Mouse (Mus musculus): ENCODE results near the gene E4f1. TPM values are rescaled to one million over a fixed set of nuclear protein-coding genes. Genes with fewer than 3 reads are reported as not detected.

Gene E4f1
- polyA plus RNA-seq (2012; rRNA removed): 50.4 and 59.4 TPM in 2 replicates

DNA sequence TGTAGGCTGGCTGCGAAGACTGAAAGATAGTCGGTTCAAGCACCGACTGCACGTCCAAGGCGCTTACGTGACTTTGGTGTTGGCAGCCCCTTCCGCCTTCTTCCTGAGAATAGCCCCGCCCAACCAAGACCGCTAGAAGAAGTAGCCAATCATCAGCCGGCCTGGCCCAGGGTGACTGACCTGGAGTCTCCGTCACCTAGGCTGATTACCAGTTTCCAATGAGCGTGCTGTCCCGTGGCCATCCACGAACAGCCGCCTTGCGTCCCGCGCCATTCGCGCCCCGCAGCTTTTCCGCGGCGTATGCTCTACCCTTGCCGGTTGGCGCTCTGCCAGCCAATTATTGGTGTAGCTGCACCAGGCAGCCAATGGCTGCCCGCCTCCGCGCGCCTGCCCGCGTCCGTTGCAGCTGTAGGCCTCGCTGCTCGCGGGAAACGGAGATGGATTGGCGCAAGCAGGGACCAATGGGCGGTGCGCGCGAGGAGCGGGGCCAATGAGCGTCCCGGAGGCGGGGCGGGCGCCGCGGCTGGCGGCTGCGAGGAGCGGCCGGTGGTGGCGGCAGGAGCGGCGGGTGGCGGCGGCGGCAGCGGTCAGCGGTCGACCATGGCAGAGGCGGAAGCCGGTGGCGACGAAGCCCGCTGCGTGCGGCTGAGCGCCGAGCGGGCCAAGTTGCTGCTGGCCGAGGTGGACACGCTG lies at the start of gene E4f1, which contains the start of gene Pgp:
TSS of gene E4f1 (minus strand) at position 404 of the 693 bp plus-strand sequence.
TSS of gene Pgp (plus strand) at position 483 of the 693 bp plus-strand sequence.
- DNase-seq (ENCODE audit: low read depth, low spot score): peak; percentile 87
- WGBS: 1% methylated on average over 75 of the region's 75 CpGs

DNA sequence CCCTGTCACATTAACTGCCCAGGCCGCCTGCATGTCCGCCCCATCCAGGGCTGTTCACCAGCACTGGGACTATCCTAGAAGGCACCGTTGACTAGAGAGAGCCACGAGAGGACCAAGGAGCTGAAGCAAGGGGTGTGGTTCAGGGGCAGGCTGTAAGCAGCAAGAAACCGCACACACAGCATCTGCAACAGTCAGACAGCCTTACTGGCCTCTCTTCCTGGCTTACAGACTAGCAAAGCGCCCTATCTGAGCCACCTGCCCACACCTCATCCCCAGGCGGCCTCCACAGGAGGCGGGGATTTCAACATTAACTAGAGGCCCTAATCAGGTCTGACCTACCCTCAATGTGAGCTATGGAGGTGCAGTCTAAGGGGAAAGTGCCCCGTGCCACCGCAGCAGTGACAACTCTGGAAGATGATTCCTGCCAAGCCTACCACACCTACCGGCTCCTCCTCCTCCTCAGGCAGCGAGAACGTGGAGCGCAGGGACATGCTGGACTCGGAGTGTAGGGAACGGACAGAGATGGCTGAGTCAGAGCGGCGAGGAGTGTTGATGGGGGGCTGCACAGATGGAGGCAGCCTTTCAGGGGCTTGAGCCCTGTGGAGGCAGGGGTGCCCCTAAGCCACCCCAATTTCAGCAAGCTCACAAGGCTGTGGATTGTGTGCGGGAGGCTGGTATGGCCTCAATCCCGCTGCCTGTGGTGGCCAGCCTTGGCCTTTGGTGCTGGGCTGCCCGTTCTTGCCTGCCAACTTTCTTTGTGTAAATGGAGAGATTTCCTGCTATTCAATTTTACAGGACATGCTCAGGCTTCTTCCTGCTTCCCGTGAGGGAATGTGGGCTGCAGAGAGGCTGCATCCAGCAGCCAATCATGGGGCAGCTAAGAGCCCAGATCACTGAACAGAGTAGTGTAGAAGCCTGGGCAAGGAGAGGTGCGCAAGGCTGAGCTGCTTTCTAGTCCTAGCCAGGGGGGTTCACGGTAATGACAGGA lies 44.5 kb upstream of the E4f1 start:
- no peak for DNase-seq (ENCODE audit: low read depth, low spot score)
- 84% methylated on average over 24 of the region's 24 CpGs for WGBS

DNA sequence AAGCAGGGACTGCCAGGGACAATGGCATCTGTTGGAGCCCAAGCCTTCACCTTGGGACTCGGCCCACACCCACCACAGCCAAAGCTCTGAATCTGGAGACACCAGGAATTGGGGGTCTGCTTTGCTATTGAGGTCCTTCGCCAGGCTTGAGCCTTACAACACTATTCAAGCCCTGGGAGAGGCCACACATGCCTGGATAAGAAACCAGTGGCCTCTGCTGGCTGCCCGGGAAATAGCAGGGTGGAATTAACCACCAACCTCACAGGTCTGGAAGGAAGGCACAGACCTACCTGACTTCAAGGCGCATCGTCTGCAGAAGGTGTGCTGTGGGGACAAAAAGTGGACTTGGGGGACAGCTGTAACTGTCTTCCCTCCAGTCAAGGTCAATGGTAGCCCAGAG lies 43.5 kb upstream of the E4f1 start:
- 50% methylated on average over 5 of the region's 5 CpGs for WGBS
- DNase-seq (ENCODE audit: low read depth, low spot score): no peak

DNA sequence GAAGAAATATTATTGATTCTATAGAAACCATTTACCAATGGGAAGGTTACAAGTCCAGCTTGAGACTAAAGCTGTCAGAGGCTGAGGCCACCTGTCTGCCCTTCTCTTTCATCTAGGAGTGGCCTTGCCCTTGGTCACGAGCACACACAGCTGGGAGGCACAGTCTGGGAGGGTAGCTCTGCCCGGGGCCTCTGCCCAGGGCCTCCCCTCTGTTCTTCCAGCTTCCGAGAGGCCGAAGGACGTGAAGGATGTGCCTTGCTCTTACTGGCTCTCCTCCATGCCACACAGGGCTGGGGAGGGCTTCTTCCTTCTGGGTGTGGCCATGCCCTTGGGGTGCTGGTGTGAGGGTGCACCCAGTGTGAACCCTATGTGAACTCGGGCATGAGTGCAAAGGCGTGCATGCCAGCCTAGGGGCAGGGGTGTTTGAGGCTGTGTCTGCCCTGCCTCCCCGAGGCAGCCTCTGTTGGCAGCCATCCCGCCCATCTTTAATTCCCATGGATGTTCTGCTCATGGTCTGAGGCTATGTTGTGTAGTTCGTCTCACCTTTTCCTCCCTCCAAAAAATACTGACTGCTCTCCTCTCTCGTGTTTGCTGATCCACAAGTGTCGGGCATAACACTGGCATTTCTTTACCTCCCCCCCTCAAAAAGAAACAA lies 37.8 kb upstream of the E4f1 start:
- no peak for DNase-seq (ENCODE audit: low read depth, low spot score)
- WGBS: 63% methylated on average over 12 of the region's 12 CpGs

DNA sequence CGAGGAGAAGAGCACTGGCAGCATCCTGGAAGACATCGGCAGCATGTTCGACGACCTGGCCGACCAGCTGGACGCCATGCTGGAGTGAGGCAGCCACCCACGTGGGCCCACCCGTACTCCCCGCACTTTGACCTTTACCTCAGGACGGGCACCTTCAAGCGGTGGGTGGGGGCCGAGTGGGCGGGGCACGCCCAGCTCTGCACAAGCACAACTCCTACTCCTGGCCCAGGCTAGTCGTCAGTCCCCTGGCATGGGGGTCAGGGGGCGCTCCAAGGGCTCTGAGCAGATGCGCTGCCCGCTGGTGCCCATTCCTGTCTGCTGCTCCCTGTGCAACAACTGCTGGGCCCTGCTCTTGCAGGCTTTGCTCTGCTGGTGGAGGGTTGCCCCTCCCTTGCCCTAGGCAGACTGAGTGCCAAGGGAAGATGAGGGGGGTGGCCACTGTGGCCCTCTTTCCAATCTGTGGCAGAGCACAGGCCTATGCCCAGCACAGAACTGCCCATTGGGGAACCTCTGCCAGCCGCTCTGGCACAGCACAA lies 37.1 kb upstream of the E4f1 start:
- WGBS: 40% methylated on average over 19 of the region's 19 CpGs

DNA sequence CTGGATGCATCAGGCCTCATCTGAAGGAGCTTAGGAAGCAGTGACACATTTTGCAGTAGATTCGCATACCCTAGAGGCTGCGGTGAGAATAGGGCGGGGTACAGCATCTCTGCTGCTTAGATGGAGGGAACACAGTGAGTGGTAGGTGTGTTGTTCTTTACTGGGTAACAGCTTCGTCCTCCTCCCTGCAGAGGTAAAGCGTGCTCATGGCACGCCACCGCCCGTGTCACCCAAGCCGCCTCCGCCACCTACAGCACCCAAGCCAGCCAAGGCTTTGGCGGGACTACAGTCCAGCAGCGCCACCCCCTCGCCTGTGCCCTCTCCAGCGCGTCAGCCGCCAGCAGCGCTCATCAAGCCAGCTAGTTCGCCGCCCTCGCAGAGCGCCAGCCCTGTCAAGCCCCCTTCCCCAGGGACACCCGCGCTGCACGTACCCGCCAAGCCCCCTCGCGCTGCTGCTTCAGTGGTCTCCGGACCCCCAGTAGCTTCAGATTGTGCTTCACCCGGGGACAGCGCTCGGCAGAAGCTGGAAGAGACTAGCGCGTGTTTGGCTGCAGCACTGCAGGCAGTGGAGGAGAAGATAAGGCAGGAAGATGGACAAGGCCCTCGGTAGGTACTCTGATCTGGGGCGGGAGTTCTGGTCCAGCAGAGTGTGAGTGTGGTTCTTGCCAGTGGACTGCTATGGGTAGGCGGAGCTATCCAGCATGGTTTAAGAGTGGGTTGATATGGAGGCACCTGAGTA lies 36.4 kb upstream of the E4f1 start:
- 45% methylated on average over 36 of the region's 36 CpGs for WGBS
- DNase-seq (ENCODE audit: low read depth, low spot score): no peak

More for the DNA sequence above, 37.1 kb upstream of the E4f1 start:
- DNase-seq (ENCODE audit: low read depth, low spot score): no peak

DNA sequence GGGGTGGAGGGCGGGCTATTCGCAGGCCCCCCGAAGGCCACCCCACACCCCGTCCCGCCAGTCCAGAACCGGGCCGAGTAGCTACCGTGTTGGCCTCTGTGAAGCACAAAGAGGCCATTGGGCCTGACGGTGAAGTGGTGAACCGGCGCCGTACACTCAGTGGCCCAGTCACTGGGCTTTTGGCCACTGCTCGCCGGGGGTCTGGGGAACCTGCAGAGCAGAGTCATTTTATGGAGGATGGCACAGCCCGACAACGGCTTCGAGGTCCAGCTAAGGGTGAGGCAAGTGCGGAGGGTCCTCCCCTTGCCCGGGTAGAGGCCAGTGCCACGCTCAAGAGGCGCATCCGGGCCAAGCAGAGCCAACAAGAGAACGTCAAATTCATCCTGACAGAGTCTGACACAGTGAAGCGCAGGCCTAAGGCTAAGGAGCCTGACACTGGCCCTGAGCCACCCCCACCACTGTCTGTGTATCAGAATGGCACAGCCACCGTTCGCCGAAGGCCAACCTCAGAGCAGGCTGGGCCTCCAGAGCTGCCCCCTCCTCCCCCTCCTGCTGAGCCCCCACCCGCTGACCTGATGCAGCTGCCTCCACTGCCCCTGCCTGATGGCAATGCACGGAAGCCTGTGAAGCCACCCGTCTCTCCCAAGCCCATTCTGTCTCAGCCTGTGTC lies 35.3 kb upstream of the E4f1 start:
- 93% methylated on average over 30 of the region's 30 CpGs for WGBS
- no peak for DNase-seq (ENCODE audit: low read depth, low spot score)

DNA sequence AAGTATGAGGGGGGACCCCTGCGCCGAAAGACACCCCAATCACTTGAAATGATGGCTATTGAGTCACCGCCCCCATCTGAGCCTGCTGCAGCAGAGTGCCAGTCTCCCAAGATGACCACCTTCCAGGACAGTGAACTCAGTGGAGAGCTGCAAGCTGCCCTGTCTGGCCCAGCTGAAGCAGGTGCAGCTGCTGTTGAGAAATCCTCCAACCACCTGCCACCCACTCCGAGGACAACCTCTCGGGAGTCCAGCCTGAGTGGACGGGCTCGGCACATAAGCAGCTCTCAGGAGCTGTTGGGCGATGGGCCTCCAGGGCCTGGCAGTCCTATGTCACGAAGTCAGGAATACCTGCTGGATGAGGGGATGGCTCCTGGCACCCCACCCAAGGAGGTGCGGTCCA lies 34.0 kb upstream of the E4f1 start:
- no peak for DNase-seq (ENCODE audit: low read depth, low spot score)
- WGBS: 82% methylated on average over 10 of the region's 10 CpGs

DNA sequence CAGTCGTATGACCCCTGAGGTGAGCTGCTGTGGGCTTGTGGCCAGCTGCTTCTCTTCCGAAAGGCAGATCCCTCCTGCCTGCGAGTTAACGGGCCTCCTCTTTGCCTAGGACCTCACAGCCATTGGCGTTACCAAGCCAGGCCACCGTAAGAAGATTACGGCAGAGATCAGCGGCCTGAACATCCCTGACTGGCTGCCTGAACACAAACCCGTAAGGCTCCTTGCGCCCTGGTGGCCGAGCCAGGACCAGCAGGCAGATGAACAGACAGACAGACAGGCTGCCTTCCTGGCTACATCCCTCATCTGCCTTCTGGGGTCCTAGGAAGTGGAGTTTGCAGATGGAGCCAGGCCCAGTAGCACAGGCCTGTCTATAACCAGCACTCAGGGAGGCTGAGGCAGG lies 32.1 kb upstream of the E4f1 start:
- 44% methylated on average over 11 of the region's 11 CpGs for WGBS
- no peak for DNase-seq (ENCODE audit: low read depth, low spot score)

DNA sequence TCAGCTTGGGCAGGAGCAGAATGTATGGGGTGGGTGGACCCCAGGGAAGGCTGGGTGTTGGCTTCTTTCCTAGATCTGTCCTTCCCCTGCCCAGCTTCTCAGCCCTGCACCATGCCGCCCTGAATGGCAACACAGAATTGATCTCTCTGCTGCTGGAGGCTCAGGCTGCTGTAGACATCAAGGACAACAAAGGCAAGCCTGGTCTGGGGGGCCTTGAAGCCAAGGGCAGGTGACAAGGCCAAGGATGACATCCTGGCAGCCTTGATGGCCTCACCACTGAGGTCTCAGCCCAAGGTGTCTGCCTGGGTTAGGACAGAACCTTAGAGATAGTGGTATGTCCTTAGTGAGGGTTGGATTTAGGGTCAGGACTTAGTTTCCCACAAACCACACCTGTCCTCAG lies 25.9 kb upstream of the E4f1 start:
- no peak for DNase-seq (ENCODE audit: low read depth, low spot score)
- WGBS: 81% methylated on average over 1 of the region's 1 CpGs

DNA sequence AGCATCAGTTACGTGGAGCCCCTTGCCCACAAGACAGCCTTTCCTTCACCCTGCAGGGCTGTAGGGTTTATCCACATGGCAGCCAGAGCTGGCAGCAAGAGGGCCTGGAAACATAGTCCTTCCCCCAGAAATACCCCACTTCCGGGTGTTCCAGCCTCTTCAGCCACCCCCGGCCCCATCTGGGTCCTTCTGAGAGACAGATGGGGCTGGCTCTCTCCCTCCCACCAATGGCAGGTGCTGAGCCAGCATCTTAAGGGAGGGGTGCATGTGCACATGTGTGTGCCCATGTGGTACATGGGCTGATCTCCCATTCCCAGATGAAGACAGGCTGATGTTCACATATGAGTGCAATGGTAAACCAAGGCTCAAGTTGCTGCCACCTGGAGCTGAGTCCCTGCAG lies 25.3 kb upstream of the E4f1 start:
- DNase-seq (ENCODE audit: low read depth, low spot score): no peak
- WGBS: 71% methylated on average over 3 of the region's 3 CpGs

DNA sequence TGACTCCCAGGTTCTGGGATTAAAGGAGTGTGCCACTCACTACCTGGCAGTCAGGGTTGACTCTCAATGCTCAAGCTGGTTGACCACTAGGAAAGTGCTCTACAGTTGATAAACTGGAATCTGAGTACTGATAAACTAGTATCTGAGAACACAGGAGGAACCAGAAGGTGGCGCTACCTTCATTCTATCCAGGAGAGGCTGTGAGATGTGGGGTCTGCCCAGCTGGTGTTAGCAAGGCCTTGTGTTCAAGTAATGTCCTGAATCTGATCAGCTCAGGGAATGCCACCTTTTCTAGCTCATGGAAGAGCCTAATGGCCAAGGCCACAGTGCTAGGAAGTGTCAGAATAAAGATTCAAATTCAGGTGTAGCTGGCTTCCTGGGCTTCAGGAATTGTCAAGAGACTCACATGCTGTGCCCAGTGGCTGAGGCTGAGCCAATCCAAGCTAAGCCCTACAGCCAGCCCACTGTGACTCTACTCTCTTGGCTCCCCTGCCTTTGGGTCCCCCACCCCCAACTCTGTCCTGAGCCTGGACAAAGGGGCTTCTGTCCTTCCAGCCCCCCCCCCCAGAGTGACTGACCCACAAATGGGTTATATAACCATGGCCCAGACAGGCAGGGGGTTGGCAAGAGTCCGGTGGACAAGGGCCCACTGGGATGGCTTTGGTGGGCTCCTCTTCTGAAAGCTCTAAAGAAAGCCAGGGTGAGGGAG lies 24.7 kb upstream of the E4f1 start:
- 54% methylated on average over 2 of the region's 2 CpGs for WGBS
- DNase-seq (ENCODE audit: low read depth, low spot score): no peak

DNA sequence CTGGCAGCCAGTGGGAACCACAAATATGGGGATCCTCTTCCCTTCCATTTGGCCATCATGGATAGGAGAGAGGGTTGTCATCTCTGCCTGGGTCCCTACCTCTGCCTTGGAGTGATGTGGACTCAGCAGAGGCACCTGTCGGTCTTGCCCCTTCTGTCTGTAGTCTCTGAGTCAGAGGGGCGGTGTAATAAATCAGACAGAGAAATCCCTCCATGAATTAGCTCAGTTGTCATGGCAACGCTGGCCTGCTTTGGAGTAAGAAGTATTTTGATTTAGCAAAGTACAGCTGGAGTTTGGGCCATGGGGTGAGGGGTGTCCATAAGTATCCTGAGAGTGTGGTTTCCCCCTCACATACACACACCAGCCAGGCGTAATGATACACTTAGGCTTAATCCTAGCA lies 20.3 kb upstream of the E4f1 start:
- DNase-seq (ENCODE audit: low read depth, low spot score): no peak
- 91% methylated on average over 4 of the region's 4 CpGs for WGBS

DNA sequence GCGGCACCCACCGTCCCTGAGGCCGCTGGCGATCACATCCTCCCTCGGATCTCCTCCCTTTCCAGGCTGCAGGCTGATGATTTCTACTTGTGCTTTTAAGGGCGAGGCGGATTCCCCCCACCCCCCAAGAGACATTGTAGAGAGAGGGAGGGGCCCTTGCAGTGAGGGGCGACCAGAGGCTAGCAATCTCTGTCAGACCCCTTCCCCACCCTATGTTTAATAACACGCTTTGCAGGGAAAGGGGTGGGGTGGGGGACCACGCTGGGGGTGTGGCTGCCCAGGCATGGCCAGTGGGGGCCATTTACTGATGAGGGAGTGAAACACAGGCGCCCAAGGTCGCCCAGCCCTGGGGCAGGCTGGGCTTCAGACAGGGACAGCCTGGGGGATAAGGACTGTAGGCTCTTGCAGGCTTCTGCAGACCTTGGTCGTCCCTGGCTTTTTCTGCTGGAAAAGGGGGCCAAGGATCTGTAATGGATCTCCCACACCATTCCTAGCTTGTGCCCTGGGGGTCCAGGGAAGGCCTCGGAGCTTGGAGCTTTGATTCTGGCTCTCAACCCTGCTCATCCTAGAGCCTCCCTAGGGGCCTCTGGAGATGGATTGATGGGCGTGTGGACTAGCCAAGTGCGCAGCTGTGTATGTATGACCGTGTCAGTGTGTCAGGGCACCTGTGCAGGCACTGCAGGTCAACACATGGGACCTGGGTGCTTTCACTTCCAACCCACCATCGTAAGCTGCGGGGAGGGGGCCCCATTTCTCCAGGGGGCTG lies 19.3 kb upstream of the E4f1 start:
- WGBS: 35% methylated on average over 19 of the region's 19 CpGs
- DNase-seq (ENCODE audit: low read depth, low spot score): no peak

DNA sequence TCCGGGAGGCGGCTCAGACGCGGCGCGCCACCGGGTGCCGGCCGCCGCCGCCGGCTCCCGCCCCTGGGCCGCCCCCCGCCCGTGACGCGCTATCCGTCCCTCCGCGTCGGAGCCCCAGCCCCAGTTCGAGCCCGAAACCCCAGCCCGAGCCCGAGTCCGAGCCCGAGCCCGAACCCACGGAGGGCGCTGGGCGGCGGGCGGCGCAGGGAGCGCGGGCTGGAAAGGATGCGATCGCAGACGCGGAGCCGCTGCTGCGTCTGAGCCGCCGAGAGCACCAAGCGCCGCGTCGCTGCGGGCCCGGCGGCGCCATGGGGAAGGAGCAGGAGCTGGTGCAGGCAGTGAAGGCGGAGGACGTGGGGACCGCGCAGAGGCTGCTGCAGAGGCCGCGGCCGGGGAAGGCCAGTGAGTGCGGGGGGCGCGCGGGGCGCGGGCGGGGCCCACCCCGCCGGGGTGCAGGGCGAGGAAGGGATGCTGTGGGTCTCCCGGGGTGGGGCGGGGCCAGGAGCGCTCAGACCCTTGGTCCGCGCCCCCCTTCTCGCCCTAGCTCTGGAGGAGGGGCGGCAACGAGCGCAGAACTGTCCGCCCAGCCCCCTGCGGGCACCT lies 18.6 kb upstream of the E4f1 start:
- WGBS: 2% methylated on average over 79 of the region's 81 CpGs
- no peak for DNase-seq (ENCODE audit: low read depth, low spot score)

DNA sequence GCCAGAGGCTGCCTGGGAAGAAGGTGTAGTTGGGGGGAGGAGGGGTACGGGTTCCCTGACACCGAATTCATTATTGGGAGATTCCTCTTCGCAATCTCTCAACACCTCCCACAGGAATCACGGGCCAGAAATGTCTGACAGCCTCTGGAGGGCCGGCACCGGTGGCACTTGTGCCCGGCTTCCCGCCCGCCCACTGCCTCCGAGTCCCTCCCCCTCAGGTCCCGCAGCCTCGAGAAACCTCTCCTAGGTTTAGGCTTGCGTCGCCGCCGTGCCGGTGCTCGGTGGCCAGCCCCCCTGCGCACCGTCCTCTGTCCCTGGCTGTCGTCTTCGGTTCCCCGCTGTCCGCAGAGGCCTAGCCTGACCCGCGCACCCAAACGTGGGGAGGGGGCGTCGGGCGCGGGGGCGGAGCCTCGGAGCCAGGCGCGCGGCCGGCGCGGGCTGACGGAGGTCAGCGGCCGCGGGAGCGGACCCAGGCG lies 18.1 kb upstream of the E4f1 start, which contains the start of gene Caskin1:
TSS of gene Caskin1 (plus strand) at position 416 of the 476 bp plus-strand sequence.
- 3% methylated on average over 45 of the region's 45 CpGs for WGBS
- no peak for DNase-seq (ENCODE audit: low read depth, low spot score)
